Mouse (Mus musculus): Measurements from ENCODE around the gene Ficd.

DNA sequence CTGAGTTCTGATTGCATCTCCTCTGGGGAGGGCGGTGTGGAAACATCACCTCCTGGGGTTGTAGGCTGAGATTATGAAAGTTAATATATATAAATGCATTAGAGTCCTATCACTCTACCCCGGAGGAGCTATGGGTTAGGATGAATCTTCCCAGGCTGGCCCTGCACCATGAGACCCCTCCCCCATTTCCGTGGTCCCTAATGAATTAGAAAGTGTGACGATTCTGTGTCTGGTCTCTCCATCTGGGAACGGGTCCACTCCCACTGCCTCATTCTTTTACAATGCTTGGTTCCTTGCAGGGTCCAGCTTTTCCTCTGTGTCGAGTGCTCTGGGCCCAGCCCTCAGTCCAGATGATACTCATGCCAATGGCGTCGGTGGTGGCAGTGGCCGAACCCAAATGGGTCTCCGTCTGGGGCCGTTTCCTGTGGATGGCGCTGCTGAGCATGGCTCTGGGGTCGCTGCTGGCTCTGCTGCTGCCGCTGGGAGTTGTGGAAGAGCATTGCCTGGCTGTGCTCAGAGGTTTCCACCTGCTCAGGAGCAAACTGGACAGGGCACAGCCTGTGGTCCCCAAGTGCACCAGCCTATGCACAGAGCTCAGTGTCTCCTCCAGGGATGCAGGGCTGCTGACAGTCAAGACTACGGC, 1.0 kb downstream of the Ficd start:
- TF ChIP-seq CTCF (IDR thresholded peaks at IDR 0.05; ENCODE audit: borderline replicate concordance, extremely low read depth, insufficient read depth, insufficient read length) (no peak), POLR2A (IDR thresholded peaks at IDR 0.05; ENCODE audit: borderline replicate concordance, extremely low read depth, insufficient read depth, insufficient read length, poor library complexity, severe bottlenecking) (no peak)
